Mouse (Mus musculus): ENCODE measurements around the gene Otulin. TPM values are rescaled to one million over a fixed set of nuclear protein-coding genes. Genes with fewer than 3 reads are reported as not detected.

Gene Otulin
- polyA plus RNA-seq, 1 experiment = 23.9 TPM

DNA sequence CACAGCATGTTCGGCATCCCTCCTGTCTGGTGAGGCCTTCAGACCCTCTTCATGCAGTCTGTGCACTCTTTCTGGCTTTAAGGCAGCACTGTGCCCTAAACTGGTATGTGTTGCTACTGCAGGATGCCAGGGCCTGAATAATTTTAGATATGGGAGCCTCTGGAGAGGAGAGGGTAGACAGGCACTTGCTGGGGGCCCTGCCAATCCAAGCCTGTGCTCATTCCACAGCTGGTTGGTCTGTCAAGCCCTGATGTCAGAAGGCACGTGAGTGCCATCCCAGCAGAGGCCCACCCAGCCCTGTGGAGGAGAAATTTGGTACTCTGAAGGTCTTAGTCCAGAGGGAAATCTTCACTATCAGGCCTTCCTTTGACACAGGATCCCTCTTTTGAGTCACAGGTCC is 49.7 kb downstream of the Otulin start:
- H3K4me1 ChIP-seq (ENCODE audit: control insufficient read depth, insufficient read depth, low read length) = peaks cover 5% of the 10 kb centered on the region; the same call in 1 of the 2 replicates
- no peak for TF ChIP-seq POLR2A (IDR thresholded peaks at IDR 0.05; ENCODE audit: extremely low read depth, insufficient read depth, low read length)
- no peak for TF ChIP-seq CTCF (IDR thresholded peaks at IDR 0.05; ENCODE audit: extremely low read depth, insufficient read depth, low read length)
- no peak overlapping the region for H3K4me3 ChIP-seq (ENCODE audit: insufficient read depth, low read length)
- H3K27ac ChIP-seq (ENCODE audit: insufficient read depth, low read length) = peak overlapping the region; percentile 58

DNA sequence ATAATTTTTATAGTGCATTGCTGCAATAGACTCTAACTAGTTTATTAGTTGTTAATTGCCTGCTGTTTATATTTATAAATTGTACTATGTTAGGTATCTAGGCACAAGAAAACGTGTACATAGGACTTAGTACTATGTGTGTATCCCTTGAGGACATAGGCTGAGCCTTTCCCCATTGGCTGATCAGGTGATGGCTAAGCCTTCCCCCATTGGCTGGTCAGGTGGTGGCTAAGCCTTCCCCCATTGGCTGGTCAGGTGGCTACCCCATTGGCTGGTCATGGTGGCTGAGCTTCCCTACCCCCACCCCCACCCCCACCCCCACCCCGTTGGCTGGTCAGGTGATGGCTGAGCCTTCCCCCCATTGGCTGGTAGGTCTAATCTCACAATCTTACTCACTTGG is 50.6 kb downstream of the Otulin start:
- Histone ChIP-seq H3K27ac (ENCODE audit: insufficient read depth, low read length) (no peak overlapping the region), H3K4me1 (ENCODE audit: control insufficient read depth, insufficient read depth, low read length) (peaks cover 7% of the 10 kb centered on the region)

DNA sequence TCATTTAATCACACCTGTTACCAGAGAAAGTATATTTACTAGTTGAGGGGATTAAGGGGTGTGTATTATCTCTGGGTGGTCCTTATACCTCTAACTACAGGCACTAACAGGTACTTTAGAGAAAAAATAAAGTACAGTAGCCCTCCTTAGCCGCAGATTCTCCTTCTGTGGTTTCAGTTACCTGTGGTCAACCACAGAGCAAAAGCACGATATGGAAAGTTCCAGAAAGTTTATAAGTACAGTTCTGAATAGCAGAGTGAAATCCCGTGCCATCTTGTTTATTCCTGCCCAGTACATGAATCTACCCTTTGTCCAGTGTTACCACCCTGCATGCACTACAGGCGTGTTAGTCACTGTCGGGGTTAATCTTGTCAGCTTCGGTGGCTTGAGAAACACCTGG is 51.6 kb downstream of the Otulin start:
- peaks cover 10% of the 10 kb centered on the region for H3K4me1 ChIP-seq (ENCODE audit: control insufficient read depth, insufficient read depth, low read length)
- no peak for TF ChIP-seq CTCF (IDR thresholded peaks at IDR 0.05; ENCODE audit: extremely low read depth, insufficient read depth, low read length)
- TF ChIP-seq POLR2A (IDR thresholded peaks at IDR 0.05; ENCODE audit: extremely low read depth, insufficient read depth, low read length) = no peak
- no peak overlapping the region for H3K4me3 ChIP-seq (ENCODE audit: insufficient read depth, low read length)
- H3K27ac ChIP-seq (ENCODE audit: insufficient read depth, low read length) = 0 out of 2 replicates have a peak overlapping the region, but pooled peaks have one; percentile 29

More for the DNA sequence above, 50.6 kb downstream of the Otulin start:
- H3K4me3 ChIP-seq (ENCODE audit: insufficient read depth, low read length) = no peak overlapping the region
- TF ChIP-seq POLR2A (IDR thresholded peaks at IDR 0.05; ENCODE audit: extremely low read depth, insufficient read depth, low read length) = no peak
- no peak for TF ChIP-seq CTCF (IDR thresholded peaks at IDR 0.05; ENCODE audit: extremely low read depth, insufficient read depth, low read length)

DNA sequence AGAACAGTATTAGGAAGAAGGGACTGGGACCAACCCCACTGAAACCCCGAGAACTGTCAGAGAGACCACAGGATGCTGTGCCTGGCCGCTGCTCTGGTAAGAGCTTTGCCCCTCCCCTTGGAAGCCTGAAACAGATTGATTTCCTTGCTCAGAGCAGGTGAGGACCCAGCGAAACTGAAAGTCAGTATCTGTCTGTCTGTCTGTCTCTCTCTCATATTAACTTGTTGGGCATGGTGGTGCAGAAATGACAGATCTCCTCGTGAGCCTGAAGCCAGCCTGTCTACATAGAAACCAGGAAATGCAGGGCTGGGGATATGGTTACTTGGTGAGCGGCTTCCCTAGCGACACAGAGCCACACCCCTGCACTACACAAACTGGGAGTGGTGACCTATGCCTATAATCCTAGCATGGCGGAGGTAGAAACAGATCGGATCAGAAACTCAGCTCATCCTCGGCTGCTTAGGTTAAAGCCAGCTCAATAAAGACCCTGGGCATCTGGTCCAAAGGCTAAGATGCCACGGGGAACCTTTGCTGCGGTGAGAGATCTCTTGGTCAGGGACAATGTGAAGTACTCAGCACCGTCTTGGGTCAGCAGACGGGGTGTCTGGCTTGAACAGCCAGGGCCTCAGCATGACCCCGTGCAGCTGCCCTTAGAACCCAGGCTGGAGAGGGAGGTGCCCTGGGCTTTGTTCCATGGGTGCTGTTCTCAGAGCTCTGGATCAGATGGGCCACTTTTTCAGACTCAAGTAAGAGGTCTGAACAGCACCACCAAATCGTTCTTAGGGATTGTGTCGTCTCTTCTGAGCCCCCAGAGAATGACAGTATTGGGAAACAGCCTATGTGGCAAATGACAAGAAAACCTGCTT is 52.3 kb downstream of the Otulin start:
- TF ChIP-seq CTCF (IDR thresholded peaks at IDR 0.05; ENCODE audit: extremely low read depth, insufficient read depth, low read length) (no peak), POLR2A (IDR thresholded peaks at IDR 0.05; ENCODE audit: extremely low read depth, insufficient read depth, low read length) (no peak)
- H3K4me1 ChIP-seq (ENCODE audit: control insufficient read depth, insufficient read depth, low read length) = peaks cover 7% of the 10 kb centered on the region
- H3K4me3 ChIP-seq (ENCODE audit: insufficient read depth, low read length) = no peak overlapping the region
- H3K27ac ChIP-seq (ENCODE audit: insufficient read depth, low read length) = 0 out of 2 replicates have a peak overlapping the region, but pooled peaks have one; percentile 29

DNA sequence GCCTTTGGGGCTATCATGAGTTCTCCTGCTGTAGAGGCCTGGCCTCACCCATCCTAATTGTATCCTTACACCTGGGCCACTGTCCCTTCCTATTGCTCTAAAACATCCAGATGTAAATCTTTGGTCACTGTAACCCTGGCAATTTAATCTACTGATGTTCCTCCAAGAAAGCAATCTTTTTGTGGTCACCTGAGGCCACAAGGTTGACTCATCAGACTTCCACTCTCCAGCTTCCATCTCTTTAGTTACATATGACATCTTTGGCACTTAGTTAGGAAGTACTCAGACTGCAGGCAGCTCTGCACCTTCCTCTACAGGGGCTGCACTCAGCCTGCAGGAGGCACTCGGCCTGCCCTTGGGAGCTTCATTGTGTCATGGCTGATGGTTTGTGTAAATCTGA is 53.6 kb downstream of the Otulin start:
- Histone ChIP-seq H3K27ac (ENCODE audit: insufficient read depth, low read length) (no peak overlapping the region), H3K4me1 (ENCODE audit: control insufficient read depth, insufficient read depth, low read length) (peaks cover 7% of the 10 kb centered on the region), H3K4me3 (ENCODE audit: insufficient read depth, low read length) (no peak overlapping the region)
- no peak for TF ChIP-seq POLR2A (IDR thresholded peaks at IDR 0.05; ENCODE audit: extremely low read depth, insufficient read depth, low read length)
- no peak for TF ChIP-seq CTCF (IDR thresholded peaks at IDR 0.05; ENCODE audit: extremely low read depth, insufficient read depth, low read length)

DNA sequence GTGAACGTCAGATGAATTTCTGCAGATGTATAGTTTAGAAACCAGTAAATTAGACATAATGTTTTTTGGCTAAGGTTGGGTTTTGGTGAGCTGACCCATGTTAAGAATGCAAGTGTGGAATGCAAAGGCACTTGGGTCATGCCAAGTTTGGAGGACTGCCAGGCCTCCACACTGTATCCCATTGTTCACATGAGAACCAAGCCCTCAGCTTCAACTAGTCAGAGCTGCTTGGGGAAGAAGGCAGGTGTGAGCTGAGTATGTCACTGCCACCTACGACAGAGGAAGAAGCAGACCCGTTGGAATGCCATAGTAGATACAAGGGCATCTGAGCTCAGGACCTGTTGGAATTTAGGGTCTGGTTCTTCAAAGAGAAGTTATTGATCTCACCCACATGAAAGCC is 54.6 kb downstream of the Otulin start:
- no peak overlapping the region for H3K27ac ChIP-seq (ENCODE audit: insufficient read depth, low read length)
- H3K4me1 ChIP-seq (ENCODE audit: control insufficient read depth, insufficient read depth, low read length) = peaks cover 7% of the 10 kb centered on the region
- no peak overlapping the region for H3K4me3 ChIP-seq (ENCODE audit: insufficient read depth, low read length)
- no peak for TF ChIP-seq POLR2A (IDR thresholded peaks at IDR 0.05; ENCODE audit: extremely low read depth, insufficient read depth, low read length)
- no peak for TF ChIP-seq CTCF (IDR thresholded peaks at IDR 0.05; ENCODE audit: extremely low read depth, insufficient read depth, low read length)

DNA sequence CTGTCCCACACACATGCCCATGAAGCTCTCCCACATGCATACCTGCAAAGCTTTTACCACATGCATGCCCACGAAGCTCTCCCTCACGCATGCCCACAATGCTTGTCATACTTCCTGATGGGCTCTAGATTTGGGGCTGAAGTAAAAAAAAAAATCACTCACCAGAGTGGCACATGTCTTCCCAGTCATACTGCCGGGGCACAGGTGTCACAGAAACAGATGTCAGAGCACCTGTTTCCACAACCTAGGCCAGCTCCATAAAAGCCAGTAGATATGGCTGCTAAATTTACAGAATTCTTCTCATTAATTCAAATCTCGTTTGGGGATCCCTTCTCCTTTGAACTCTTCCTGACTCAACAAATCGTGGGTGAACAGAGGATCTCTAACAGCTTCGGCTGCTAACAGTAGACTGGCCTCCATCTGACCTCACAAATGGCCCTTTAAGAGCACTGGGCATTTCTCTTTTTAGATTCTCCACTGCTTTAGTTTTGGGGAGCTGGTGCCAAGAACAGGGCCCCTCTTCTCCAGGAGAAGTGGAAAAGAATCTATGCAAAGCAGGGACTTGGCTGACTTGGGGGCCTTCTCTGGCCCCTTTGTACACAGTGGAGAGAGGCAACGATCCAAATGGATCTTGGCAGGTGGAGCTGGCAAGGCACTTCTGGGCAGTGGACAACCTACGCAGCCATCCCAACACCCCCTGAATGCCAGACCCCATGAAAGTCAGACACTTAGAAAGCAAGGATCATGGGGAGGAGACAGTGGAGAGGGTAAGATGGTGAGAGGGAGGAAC is 55.3 kb downstream of the Otulin start:
- Histone ChIP-seq H3K4me1 (ENCODE audit: control insufficient read depth, insufficient read depth, low read length) (peaks cover 11% of the 10 kb centered on the region), H3K27ac (ENCODE audit: insufficient read depth, low read length) (peak overlapping the region; percentile 42; the same call in 1 of the 2 replicates), H3K4me3 (ENCODE audit: insufficient read depth, low read length) (no peak overlapping the region)
- TF ChIP-seq POLR2A (IDR thresholded peaks at IDR 0.05; ENCODE audit: extremely low read depth, insufficient read depth, low read length) = no peak
- TF ChIP-seq CTCF (IDR thresholded peaks at IDR 0.05; ENCODE audit: extremely low read depth, insufficient read depth, low read length) = no peak

DNA sequence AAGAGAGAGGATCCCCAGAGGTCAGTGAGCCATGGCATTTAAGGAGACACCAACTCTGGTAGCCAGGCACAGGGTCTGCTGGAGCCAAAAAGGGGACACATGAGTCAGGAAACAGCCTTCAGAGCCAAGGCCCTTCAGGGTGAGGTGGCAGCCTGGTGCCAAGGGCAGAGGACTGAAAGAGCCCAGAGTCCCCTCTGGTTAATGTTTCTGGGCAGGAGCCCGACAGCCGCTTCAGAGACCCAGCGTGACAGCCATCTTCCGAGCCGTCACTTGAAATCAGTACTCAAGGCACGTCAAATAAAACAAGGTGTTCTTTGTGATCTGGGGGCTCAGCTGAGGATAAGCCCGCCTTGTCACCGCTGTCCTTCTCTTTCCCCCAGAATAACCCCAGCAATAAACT is 59.3 kb downstream of the Otulin start:
- H3K4me3 ChIP-seq (ENCODE audit: insufficient read depth, low read length) = no peak overlapping the region
- H3K27ac ChIP-seq (ENCODE audit: insufficient read depth, low read length) = no peak overlapping the region
- no peak for TF ChIP-seq CTCF (IDR thresholded peaks at IDR 0.05; ENCODE audit: extremely low read depth, insufficient read depth, low read length)
- TF ChIP-seq POLR2A (IDR thresholded peaks at IDR 0.05; ENCODE audit: extremely low read depth, insufficient read depth, low read length) = no peak
- H3K4me1 ChIP-seq (ENCODE audit: control insufficient read depth, insufficient read depth, low read length) = peaks cover 12% of the 10 kb centered on the region

DNA sequence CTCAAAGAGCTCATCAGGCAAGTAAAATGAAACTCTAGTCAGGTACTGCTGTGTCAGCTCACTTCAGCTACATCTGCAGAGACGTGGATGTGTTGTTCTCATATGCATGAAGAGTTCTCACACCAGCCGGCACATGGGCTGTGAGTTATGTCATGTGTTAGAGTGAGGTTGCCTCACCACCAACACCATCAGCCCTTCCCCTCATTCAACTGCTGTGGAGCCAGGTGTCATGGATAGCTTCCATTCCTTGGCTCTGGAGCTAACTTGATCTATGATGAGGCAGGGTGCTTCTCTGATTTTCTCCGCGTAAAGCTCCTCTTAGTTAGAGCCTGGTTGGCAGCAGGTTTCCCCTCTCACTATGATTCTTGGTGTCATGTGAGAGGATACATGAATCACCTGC is 60.1 kb downstream of the Otulin start:
- Histone ChIP-seq H3K4me3 (ENCODE audit: insufficient read depth, low read length) (no peak overlapping the region), H3K27ac (ENCODE audit: insufficient read depth, low read length) (no peak overlapping the region), H3K4me1 (ENCODE audit: control insufficient read depth, insufficient read depth, low read length) (peaks cover 12% of the 10 kb centered on the region)
- TF ChIP-seq POLR2A (IDR thresholded peaks at IDR 0.05; ENCODE audit: extremely low read depth, insufficient read depth, low read length) (no peak), CTCF (IDR thresholded peaks at IDR 0.05; ENCODE audit: extremely low read depth, insufficient read depth, low read length) (no peak)

Data from cortical plate, adult 2 months (tissue).